Mouse (Mus musculus) bone marrow, adult 2 months (tissue): ENCODE results near the gene Clic6. TPM values are rescaled to one million over a fixed set of nuclear protein-coding genes. Genes with fewer than 3 reads are reported as not detected.
A peak's percentile ranks its signal among the peaks of the same experiment; 100 is the strongest.

Experiments
- H3K27ac ChIP-seq: fragments of 200-500 bp; 2 replicates; pipeline ENCODE4 v1.5.1; 2012; ENCODE audit warnings: low read depth, mild to moderate bottlenecking, control low read depth, inconsistent platforms, low read length; ENCODE audit not compliant: control insufficient read depth, poor library complexity, insufficient read depth
- H3K4me1 ChIP-seq: fragments of 200-500 bp; 2 replicates; pipeline ENCODE4 v1.6.1; 2011; ENCODE audit warnings: low read length; ENCODE audit not compliant: control insufficient read depth, insufficient read depth
- H3K4me3 ChIP-seq: fragments of 200-500 bp; replicated peaks from 2 replicates; pipeline ENCODE3; 2011; ENCODE audit warnings: mild to moderate bottlenecking, low read depth, low read length, control low read depth; ENCODE audit not compliant: control insufficient read depth
- CTCF ChIP-seq: fragments of 200-500 bp; IDR thresholded peaks from 2 replicates; pipeline ENCODE4 v1.5.1; 2011; ENCODE audit warnings: low read length, control low read depth; ENCODE audit not compliant: control insufficient read depth, insufficient read depth
- POLR2A ChIP-seq: fragments of 200-500 bp; IDR thresholded peaks from 2 replicates; pipeline ENCODE4 v1.6.1; 2011; ENCODE audit warnings: low read depth, mild to moderate bottlenecking, control low read depth, low read length, borderline replicate concordance; ENCODE audit not compliant: control insufficient read depth
- WGBS: fragments of 180-500 bp; shearing (Covaris S2); methylation state at CpG from one replicate; pipeline ENCODE4 v1.1.7; 2018; 5-methylcytosine and 5-hydroxymethylcytosine counted together
- polyA plus RNA-seq: library from polyadenylated mRNA; stranded (reverse); fragments of >200 nt; gene quantifications from 2 replicates; pipeline ENCODE4 v1.2.4, GENCODE M21; 2011; ENCODE audit warnings: low replicate concordance; ENCODE audit not compliant: missing spikeins, insufficient read depth, insufficient read length

The Clic6 gene
- polyA plus RNA-seq, 1 experiment = not detected

GRCm38 (mm10) chr16:92519820-92520492 is 34.4 kb downstream of the Clic6 start:
- H3K4me1 ChIP-seq = no peaks in the 10 kb centered on the region
- H3K27ac ChIP-seq = no peak overlapping the region
- WGBS = 19% methylated on average over 13 of the region's 13 CpGs
- TF ChIP-seq CTCF (peak; percentile 49; the same call in 1 of the 2 replicates), POLR2A (no peak)
- no peak overlapping the region for H3K4me3 ChIP-seq

GRCm38 (mm10) chr16:92523351-92523750 is 37.8 kb downstream of the Clic6 start:
- Histone ChIP-seq H3K4me1 (no peaks in the 10 kb centered on the region), H3K4me3 (no peak overlapping the region), H3K27ac (no peak overlapping the region)
- 75% methylated on average over 8 of the region's 8 CpGs for WGBS
- TF ChIP-seq POLR2A (no peak), CTCF (no peak)

DNA sequence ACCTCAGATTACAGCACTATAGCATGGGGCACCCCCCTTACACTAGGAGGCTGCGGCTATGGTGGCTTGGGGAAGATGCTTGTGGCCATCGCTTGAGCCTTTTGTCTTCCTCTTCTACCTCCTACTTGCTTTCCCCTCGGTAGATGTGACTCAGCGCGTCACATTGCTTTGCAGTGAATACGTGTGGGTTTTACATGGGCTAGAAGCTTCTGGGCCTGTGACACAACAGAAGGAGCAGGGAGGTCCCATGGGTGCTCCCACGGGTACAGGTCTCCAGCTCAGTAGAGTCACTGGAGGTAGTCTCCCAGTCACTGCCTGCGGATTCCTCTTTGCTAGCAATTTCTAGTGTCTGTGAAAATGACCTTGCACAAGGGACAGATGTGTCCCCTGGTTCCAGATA is 39.1 kb downstream of the Clic6 start:
- TF ChIP-seq POLR2A = no peak
- no peak for TF ChIP-seq CTCF
- no peaks in the 10 kb centered on the region for H3K4me1 ChIP-seq
- no peak overlapping the region for H3K27ac ChIP-seq
- H3K4me3 ChIP-seq = no peak overlapping the region
- WGBS = 37% methylated on average over 8 of the region's 8 CpGs

DNA sequence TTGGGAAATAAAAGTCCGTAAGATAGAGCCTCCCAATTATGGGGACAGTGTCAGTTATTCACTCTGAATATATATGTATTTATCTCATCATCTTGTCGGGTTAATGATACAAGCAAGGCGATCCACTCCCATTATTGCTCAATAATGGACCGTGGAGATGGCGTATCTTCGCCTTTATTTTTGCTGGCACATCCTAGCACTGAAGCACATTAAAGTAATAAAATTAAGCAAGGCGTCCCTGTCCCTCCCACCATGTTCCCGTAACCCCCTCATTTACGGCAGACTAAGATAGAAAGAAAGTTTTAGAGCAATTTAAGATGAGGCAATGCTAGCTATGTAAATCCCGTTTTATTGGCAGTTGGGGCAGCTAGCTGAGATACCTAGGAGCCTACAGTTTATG is 40.4 kb downstream of the Clic6 start:
- no peaks in the 10 kb centered on the region for H3K4me1 ChIP-seq
- 74% methylated on average over 10 of the region's 10 CpGs for WGBS

GRCm38 (mm10) chr16:92535258-92535657 is 49.7 kb downstream of the Clic6 start:
- Histone ChIP-seq H3K4me1 (no peaks in the 10 kb centered on the region; the same call in 1 of the 2 replicates), H3K4me3 (no peak overlapping the region), H3K27ac (no peak overlapping the region)
- 45% methylated on average over 2 of the region's 2 CpGs for WGBS
- TF ChIP-seq CTCF (no peak), POLR2A (no peak)

More for the DNA sequence above, 40.4 kb downstream of the Clic6 start:
- TF ChIP-seq CTCF (no peak), POLR2A (no peak)
- Histone ChIP-seq H3K27ac (no peak overlapping the region), H3K4me3 (no peak overlapping the region)

DNA sequence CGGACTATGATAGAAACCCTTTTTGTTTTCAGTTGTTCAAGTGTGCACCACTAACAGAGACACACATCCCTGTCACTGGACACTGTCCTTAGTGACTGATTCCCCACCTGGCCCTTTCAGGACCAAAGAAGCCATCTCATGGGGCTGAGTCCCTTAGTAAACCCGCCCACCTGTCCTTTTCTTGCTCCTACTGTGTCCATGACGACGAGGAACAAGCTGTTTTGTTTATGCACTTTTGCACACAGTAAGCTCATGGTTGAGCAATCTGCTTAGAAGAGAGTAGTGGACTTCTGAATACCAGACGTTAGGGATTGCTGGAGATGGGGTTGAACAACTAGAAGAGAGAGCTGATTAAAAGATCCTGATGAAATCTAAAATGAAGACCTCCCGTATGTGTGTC is 52.8 kb downstream of the Clic6 start:
- Histone ChIP-seq H3K4me3 (no peak overlapping the region), H3K27ac (no peak overlapping the region), H3K4me1 (no peaks in the 10 kb centered on the region)
- TF ChIP-seq CTCF = no peak
- TF ChIP-seq POLR2A = no peak
- 69% methylated on average over 6 of the region's 6 CpGs for WGBS

- 61% methylated on average over 1 of the region's 1 CpGs for WGBS
- H3K4me1 ChIP-seq = no peaks in the 10 kb centered on the region
- no peak overlapping the region for H3K27ac ChIP-seq
- TF ChIP-seq POLR2A = no peak
- peak; percentile 57; the same call in 1 of the 2 replicates for TF ChIP-seq CTCF
- no peak overlapping the region for H3K4me3 ChIP-seq
Observed at GRCm38 (mm10) chr16:92544264-92544663, 58.7 kb downstream of the Clic6 start.

GRCm38 (mm10) chr16:92548651-92549050 is 63.1 kb downstream of the Clic6 start:
- H3K27ac ChIP-seq = no peak overlapping the region
- no peak for TF ChIP-seq POLR2A
- TF ChIP-seq CTCF = no peak
- WGBS = 90% methylated on average over 9 of the region's 9 CpGs
- H3K4me1 ChIP-seq = no peaks in the 10 kb centered on the region
- no peak overlapping the region for H3K4me3 ChIP-seq
